19 mouse cellular contexts compared by ENCODE assay signal in genomic region chr4:114607873-114608272, GRCm38 (mm10).
"Had no signal": no experiment of that assay in that cellular context is flagged by ENCODE, and none has a peak within 500 bp of the region (broad histone marks: within the 10 kb centered on the region; RNA-seq: fewer than 3 reads in every experiment).

No protein-coding gene starts in this region.

- H3K27me3 ChIP-seq: neural tube, embryonic 12.5 days; neural tube, embryonic 15.5 days had no signal

- ATAC-seq: intestine, postnatal 0 days; liver, postnatal 0 days; lung, postnatal 0 days had no signal

- H3K4me2 ChIP-seq: limb, embryonic 12.5 days; liver, embryonic 11.5 days; midbrain, embryonic 11.5 days; neural tube, embryonic 12.5 days; neural tube, embryonic 15.5 days had no signal

- H3K27ac ChIP-seq: kidney, postnatal 0 days; left cerebral cortex, adult 2 months; limb, embryonic 12.5 days; liver, embryonic 14.5 days; neural tube, embryonic 12.5 days; neural tube, embryonic 15.5 days had no signal

- H3K4me3 ChIP-seq: left cerebral cortex, adult 2 months; limb, embryonic 12.5 days; megakaryocyte, embryonic 14.5 days; neural tube, embryonic 12.5 days; neural tube, embryonic 15.5 days had no signal

- H3K36me3 ChIP-seq: limb, embryonic 12.5 days; neural tube, embryonic 12.5 days; neural tube, embryonic 15.5 days had no signal

- H3K9me3 ChIP-seq: limb, embryonic 12.5 days; megakaryocyte, embryonic 14.5 days; neural tube, embryonic 12.5 days; neural tube, embryonic 15.5 days had no signal

- H3K9ac ChIP-seq: limb, embryonic 12.5 days; liver, embryonic 14.5 days; liver, postnatal 0 days; neural tube, embryonic 12.5 days; neural tube, embryonic 15.5 days had no signal

- DNase-seq: kidney, postnatal 25 days; layer of hippocampus, postnatal 36 days; liver, postnatal 0 days; midbrain, embryonic 14.5 days; right cerebral cortex, adult 18-20 months; right cerebral cortex, postnatal 14 days; right cerebral cortex, postnatal 4 days; thymus, postnatal 25 days had no signal

- H3K4me1 ChIP-seq: megakaryocyte, embryonic 14.5 days; neural tube, embryonic 12.5 days; neural tube, embryonic 15.5 days had no signal
